In the genomic region with DNA sequence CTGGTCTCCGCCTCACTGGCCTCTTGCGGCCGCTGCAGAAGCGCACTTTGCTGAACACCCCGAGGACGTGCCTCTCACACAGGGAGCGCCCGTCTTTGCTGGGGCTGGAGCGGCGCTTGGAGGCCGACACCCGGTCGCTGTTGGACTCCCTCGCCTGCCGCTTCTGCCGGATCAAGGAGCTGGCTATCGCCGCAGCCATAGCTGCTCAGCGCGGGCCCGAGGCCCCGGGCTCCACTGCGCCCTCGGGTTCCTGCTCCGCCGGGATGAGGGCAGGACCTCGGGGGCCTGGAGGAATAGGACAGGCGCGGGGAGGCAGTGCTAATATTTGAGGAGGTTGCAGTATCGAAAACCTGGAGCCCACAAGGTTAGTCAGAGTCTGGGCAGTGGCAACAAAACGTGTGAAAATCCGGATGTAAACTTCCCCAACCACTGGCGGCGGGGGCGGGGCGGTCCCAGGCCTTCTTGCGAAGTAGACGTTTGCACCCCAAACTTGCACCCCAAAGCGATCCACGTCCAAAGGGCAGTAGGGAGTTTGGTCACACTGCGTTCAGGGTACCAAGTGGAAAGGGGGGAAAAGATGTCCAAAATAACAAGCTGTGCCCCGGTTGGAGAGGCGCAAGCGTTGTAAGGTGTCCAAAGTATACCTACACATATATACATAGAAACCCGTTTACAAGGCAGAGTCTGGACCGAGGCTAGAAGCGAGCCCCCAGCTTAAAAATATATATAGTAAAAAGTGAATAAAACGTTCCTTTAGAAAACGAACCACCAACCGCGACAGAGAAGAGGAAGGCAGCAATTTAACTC, we compare ENCODE assay signal across 8 mouse cellular contexts.
A peak's percentile ranks its signal among the peaks of the same experiment; 100 is the strongest.
DNase-seq lines count a peak whose midpoint lies in the region; ATAC-seq and TF ChIP-seq lines count a peak whose summit lies in the region.

No protein-coding gene starts in this region.

- no peaks in the 10 kb centered on the region for H3K9me3 ChIP-seq in forebrain, embryonic 10.5 days
- H3K9me3 ChIP-seq in intestine, embryonic 16.5 days (ENCODE audit: control insufficient read depth, low read length) = no peaks in the 10 kb centered on the region
- H3K9me3 ChIP-seq in liver, postnatal 0 days (ENCODE audit: low read length) = no peaks in the 10 kb centered on the region

- peaks cover 68% of the 10 kb centered on the region for H3K27me3 ChIP-seq in forebrain, embryonic 10.5 days (ENCODE audit: poor library complexity, severe bottlenecking)
- peaks cover 46% of the 10 kb centered on the region for H3K27me3 ChIP-seq in intestine, embryonic 16.5 days (replicated peaks; ENCODE audit: control insufficient read depth, insufficient read depth, low read length)
- peaks cover 42% of the 10 kb centered on the region for H3K27me3 ChIP-seq in liver, postnatal 0 days (ENCODE audit: insufficient read depth, low read length)

- no peak for TF ChIP-seq EP300 in liver, postnatal 0 days (IDR thresholded peaks at IDR 0.05; ENCODE audit: low read depth)

- peak overlapping the region; percentile 51; the same call in 1 of the 2 replicates for H3K27ac ChIP-seq in forebrain, embryonic 10.5 days
- no peak overlapping the region for H3K27ac ChIP-seq in intestine, embryonic 16.5 days (ENCODE audit: low read length)
- H3K27ac ChIP-seq in liver, postnatal 0 days (ENCODE audit: low read depth) = no peak overlapping the region

- H3K4me2 ChIP-seq in intestine, embryonic 16.5 days (ENCODE audit: low read depth, low read length) = peak overlapping the region; percentile 100
- H3K4me2 ChIP-seq in liver, postnatal 0 days (ENCODE audit: low read depth, low read length) = peak overlapping the region; percentile 71

- peak overlapping the region; percentile 77 for H3K4me3 ChIP-seq in forebrain, embryonic 10.5 days
- H3K4me3 ChIP-seq in intestine, embryonic 16.5 days (ENCODE audit: low read length) = peak overlapping the region; percentile 68
- peak overlapping the region; percentile 45 for H3K4me3 ChIP-seq in liver, postnatal 0 days (ENCODE audit: low read depth, low read length)

- no peak for TF ChIP-seq CTCF in liver, postnatal 0 days (IDR thresholded peaks at IDR 0.05; ENCODE audit: low read depth)

- peak; percentile 55 for ATAC-seq in intestine, embryonic 16.5 days
- no peak for ATAC-seq in liver, postnatal 0 days

- DNase-seq in layer of hippocampus, postnatal 10 days (ENCODE audit: low spot score in 2 of 2) = peak; percentile 35 to 42
- no peak for DNase-seq in layer of hippocampus, adult 9-11 months
- peak; percentile 22 for DNase-seq in brain, embryonic 18.5 days (ENCODE audit: low read depth, low spot score)
- DNase-seq in forebrain, embryonic 10.5 days (ENCODE audit: extremely low spot score, low spot score) = peak; percentile 54
- peak; percentile 15 for DNase-seq in liver, postnatal 0 days
- peak; percentile 53 to 65 for DNase-seq in right cerebral cortex, postnatal 10 days (ENCODE audit: low spot score in 2 of 2)
- no peak for DNase-seq in spleen, adult 18-20 months

- H3K9ac ChIP-seq in intestine, embryonic 16.5 days (ENCODE audit: low read depth, low read length) = no peak overlapping the region
- H3K9ac ChIP-seq in liver, postnatal 0 days (replicated peaks) = no peak overlapping the region

- no peaks in the 10 kb centered on the region for H3K36me3 ChIP-seq in forebrain, embryonic 10.5 days (replicated peaks)
- H3K36me3 ChIP-seq in intestine, embryonic 16.5 days (ENCODE audit: control insufficient read depth, insufficient read depth, low read length) = no peaks in the 10 kb centered on the region
- H3K36me3 ChIP-seq in liver, postnatal 0 days (replicated peaks; ENCODE audit: insufficient read depth, low read length) = no peaks in the 10 kb centered on the region

- under 1% methylated on average over 51 of the region's 51 CpGs for WGBS in forebrain, embryonic 10.5 days
- whole genome bisulfite sequencing in intestine, embryonic 16.5 days = under 1% methylated on average over 51 of the region's 51 CpGs
- WGBS in liver, postnatal 0 days (ENCODE audit: insufficient replicate concordance) = 1% methylated on average over 51 of the region's 51 CpGs

- H3K4me1 ChIP-seq in forebrain, embryonic 10.5 days = peaks cover 26% of the 10 kb centered on the region
- peaks cover 4% of the 10 kb centered on the region for H3K4me1 ChIP-seq in intestine, embryonic 16.5 days (ENCODE audit: control insufficient read depth, insufficient read depth, low read length)
- H3K4me1 ChIP-seq in liver, postnatal 0 days (ENCODE audit: insufficient read depth) = no peaks in the 10 kb centered on the region; the same call in 1 of the 2 replicates

Comparison
In these comparisons a context has a peak if more than half of its experiments do, and no peak if none do; other contexts are left out.
1. DNase-seq: peak in layer of hippocampus, postnatal 10 days (2 of 2), brain, embryonic 18.5 days (single experiment), forebrain, embryonic 10.5 days (single experiment), liver, postnatal 0 days (single experiment) and right cerebral cortex, postnatal 10 days (2 of 2); none in layer of hippocampus, adult 9-11 months (single experiment) and spleen, adult 18-20 months (0 of 2).
2. Peak in every context shown above with its lines, with median percentiles within 50 percentile points of each other: H3K4me3 ChIP-seq.